Mouse (Mus musculus) left cerebral cortex, postnatal 36 days (tissue): ENCODE results near the gene Shisa8. TPM values are rescaled to one million over a fixed set of nuclear protein-coding genes. Genes with fewer than 3 reads are reported as not detected.
"Not testable (repeated sequence)": the region's sequence is repeated elsewhere in the genome, so short reads cannot be mapped to it uniquely, and the experiment has no call there.

ENCODE experiments used
- DNase-seq, 2 experiments: peaks; one replicate each; pipeline ENCODE4 v3.0.0; 2021 to 2022; ENCODE audit warnings: low spot score in 2 of 2, mixed read lengths in 1 of 2
- intact Hi-C: fragments of 180-260 bp; cut with DNase I; formaldehyde crosslinking; loops from one replicate; pipeline ENCODE4 v1.15.1; 2025
- total RNA-seq, 2 experiments: library from RNA; stranded (reverse); gene quantifications; 2 replicates each; pipeline ENCODE4 v1.2.3; 2021

The Shisa8 gene
- total RNA-seq, result 1 to 10 TPM; 3.6 to 4.7 TPM

GRCm38 (mm10) chr15:82212752-82213063, at the start of gene Shisa8:
TSS of gene Shisa8 (minus strand) at chr15:82212815.
- intact Hi-C loops, result no loop called here
- DNase-seq, result no peak

- peak; percentile 70 to 73 for DNase-seq
- intact Hi-C loops, result no loop called here
Observed at GRCm38 (mm10) chr15:82259510-82259909, 46.9 kb upstream of the Shisa8 start.

DNA sequence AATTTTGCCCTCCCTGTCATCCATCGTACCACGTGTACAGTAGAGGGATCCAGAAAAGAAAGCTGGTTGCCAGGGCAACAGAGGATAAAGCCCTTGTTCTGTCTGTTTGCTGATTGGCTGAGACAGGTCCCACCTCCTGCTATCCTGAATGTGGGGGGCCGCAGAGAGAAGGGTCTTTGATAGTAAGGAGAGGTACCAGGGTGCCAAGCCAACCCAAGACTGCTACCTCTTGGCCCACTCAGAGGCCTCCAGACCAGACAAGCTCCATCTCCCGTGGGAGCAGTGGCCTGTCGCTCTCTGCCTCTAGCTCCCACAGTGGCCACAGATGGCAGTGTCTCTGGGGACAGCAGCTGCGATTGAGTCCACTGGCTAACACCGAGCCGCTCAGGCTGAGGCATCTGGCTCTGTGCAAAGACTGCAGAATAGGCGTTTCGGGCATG, 43.3 kb upstream of the Shisa8 start:
- intact Hi-C loops, result no loop called here
- DNase-seq, result peak; percentile 84 to 86

DNA sequence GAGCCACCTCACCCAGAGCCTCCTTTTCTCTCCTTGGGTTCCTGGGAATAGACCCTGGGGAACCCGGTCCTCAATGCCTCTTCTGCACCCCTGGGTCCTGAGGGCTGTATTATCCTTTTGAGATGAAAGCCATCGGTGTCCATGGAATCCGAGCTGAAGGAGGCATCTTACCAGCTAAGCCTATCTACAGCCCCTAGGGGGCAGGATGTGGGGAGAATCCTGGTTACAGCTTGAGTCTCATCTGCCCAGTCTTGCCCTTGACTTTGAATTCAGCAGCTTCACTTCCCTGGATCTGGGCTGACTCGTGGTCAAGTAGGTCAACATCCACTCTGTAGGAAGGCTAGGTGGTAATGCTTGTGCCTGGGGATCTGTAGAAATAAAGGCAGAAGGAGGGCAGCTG, 42.6 kb upstream of the Shisa8 start:
- no peak for DNase-seq
- intact Hi-C loops, result no loop called here

- intact Hi-C loops, result no loop called here
Observed at GRCm38 (mm10) chr15:82252097-82252496, 39.5 kb upstream of the Shisa8 start, which contains the start of gene 1500009C09Rik. TSS of gene 1500009C09Rik (plus strand) at chr15:82252397.

GRCm38 (mm10) chr15:82251579-82251978, 39.0 kb upstream of the Shisa8 start:
- DNase-seq, result no peak
- intact Hi-C loops, result no loop called here

More at GRCm38 (mm10) chr15:82252097-82252496, 39.5 kb upstream of the Shisa8 start, which contains the start of gene 1500009C09Rik:
- no peak for DNase-seq

DNA sequence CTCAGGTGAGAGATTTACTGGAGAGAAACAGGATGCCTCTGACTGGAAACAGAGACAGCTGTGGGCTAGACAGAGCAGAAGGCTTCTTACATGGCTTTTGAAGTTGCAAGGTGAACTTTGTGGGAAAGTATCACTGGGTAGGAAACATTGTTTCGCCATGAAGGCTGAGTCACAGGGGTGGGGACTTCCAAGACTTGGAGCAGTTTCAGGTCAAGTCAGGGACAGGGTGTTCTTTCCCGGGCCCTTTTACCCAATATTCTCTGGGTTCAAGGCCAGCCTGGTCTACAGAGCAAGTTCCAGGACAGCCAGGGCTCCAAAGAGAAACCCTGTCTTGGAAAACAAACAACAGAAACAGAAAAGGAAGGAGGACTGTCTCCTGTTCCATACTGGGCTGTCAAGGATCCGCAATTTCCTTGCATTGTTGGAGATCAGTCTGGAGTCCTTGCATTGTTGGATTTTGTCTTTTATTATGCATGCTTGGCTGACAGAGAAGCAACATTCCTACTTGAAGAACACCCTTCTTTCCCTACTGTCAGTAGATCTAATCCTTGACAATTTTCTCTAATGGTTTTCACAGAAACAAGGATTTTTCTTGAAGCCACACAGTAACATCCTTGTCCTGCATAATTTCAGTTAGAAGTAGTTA, 34.6 kb upstream of the Shisa8 start:
- intact Hi-C loops, result no loop called here
- no peak for DNase-seq

- intact Hi-C loops, result not testable (repeated sequence)
Observed at GRCm38 (mm10) chr15:82244805-82245161, 32.2 kb upstream of the Shisa8 start.

DNA sequence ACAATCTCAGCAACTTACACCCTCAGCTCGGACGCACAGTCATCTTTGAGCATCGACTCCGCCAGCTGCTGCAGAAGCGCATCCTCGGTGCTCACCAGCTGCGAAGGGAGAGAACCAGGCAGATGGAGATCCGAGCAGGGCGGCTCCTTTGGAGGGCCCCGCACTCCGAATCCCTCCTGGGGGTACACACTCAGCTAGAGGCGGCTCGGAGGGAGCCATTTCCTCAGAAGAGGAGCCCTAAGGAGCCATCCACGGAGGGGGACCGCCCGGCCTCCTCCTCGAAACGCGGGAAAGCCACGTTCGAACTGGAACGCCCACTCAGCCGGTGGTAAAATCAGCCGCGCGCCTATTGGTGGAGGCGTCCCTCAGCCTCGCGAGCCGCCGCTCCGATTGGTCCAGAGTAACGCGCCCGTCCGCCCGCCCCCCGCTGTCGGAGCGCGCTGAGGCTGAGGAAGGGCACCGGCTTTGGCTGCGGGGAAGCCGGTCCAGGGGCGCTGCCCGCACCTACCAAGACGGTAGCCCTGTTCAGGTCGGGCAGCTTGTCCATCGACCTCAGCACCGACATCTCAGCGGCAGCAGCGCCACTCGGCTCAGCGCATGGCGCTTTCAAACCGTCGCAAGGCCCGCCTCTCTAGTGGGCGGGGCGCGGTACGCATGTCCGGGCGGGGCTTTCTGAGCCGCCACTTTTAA, 31.6 kb upstream of the Shisa8 start, which contains the start of gene Cenpm:
TSS of gene Cenpm (minus strand) at position 634 of the 690 bp plus-strand sequence.
- DNase-seq, result peak; percentile 94
- intact Hi-C loops, result no loop called here

More at GRCm38 (mm10) chr15:82244805-82245161, 32.2 kb upstream of the Shisa8 start:
- not testable (repeated sequence) for DNase-seq

DNA sequence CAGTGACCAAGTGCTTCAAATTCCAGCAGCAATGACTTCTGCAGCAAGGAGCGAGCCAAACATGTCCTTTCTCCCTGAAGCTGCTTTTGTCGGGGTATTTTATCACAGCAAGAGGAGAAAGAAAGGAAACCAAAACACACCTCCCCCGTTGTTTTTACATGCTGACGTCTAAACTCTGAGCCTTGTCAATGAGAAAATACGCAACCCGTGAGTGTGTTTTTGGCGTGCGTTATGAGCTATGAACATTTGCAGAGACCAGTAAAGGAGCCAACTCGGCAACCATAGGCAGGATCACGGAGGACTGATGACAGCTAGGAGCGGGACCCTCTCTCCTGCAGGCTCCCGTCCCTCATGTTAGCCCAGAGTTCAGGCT, 31.1 kb upstream of the Shisa8 start:
- DNase-seq, result no peak
- intact Hi-C loops, result no loop called here

DNA sequence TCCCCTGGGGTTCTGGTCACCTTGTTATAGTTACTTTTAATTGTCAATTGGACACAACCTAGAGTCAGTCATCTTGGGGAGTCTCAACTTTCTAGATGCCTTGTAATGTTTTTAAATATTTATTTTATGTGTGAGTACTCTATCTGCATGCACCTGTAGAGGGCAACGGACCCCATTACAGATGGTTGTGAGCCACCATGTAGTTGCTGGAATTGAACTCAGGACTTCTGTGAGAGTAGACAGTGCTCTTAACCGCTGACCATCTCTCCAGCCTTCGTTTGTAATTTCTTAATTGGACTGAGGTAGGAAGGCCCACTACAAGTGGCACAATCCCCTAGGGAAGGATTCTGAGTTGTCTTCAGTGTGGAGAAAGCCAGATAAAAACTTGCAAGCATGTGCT, 30.7 kb upstream of the Shisa8 start:
- DNase-seq, result no peak
- intact Hi-C loops, result no loop called here

GRCm38 (mm10) chr15:82236565-82236964, 23.9 kb upstream of the Shisa8 start:
- DNase-seq, result peak; percentile 80 to 83
- intact Hi-C loops, result loop anchor here (1.0 to 5.0 kb wide), 3 partner anchors 97 to 172 kb away; no protein-coding TSS in a partner anchor

GRCm38 (mm10) chr15:82235661-82236060, 23.0 kb upstream of the Shisa8 start:
- no peak for DNase-seq
- intact Hi-C loops, result loop anchor here (1.0 to 5.0 kb wide), 3 partner anchors 96 to 171 kb away; no protein-coding TSS in a partner anchor

GRCm38 (mm10) chr15:82232651-82233050, 20.0 kb upstream of the Shisa8 start:
- intact Hi-C loops, result no loop called here
- no peak for DNase-seq

- DNase-seq, result peak in 1 of 2 experiments; percentile 39
- intact Hi-C loops, result no loop called here
Observed at GRCm38 (mm10) chr15:82231591-82232378, 19.2 kb upstream of the Shisa8 start.

- intact Hi-C loops, result no loop called here
- no peak for DNase-seq
Observed at GRCm38 (mm10) chr15:82231100-82231499, 18.5 kb upstream of the Shisa8 start.

- intact Hi-C loops, result no loop called here
- no peak for DNase-seq
Observed at GRCm38 (mm10) chr15:82230098-82230611, 17.5 kb upstream of the Shisa8 start.

GRCm38 (mm10) chr15:82229542-82230045, 17.0 kb upstream of the Shisa8 start:
- intact Hi-C loops, result no loop called here
- DNase-seq, result no peak

GRCm38 (mm10) chr15:82225769-82226168, 13.2 kb upstream of the Shisa8 start:
- no peak for DNase-seq
- intact Hi-C loops, result no loop called here
